Comparison of ENCODE assay signal across 24 mouse cellular contexts in genomic region chr1:35806329-35806728, GRCm38 (mm10).
A peak's percentile ranks its signal among the peaks of the same experiment; 100 is the strongest.
DNase-seq lines count a peak whose midpoint lies in the region; ATAC-seq and TF ChIP-seq lines count a peak whose summit lies in the region.
"Had no signal": no experiment of that assay in that cellular context is flagged by ENCODE, and none has a peak within 500 bp of the region (broad histone marks: within the 10 kb centered on the region; RNA-seq: fewer than 3 reads in every experiment).

No protein-coding gene starts in this region.

- H3K27me3 ChIP-seq in forebrain, embryonic 16.5 days (replicated peaks; ENCODE audit: control insufficient read depth, insufficient read depth, low read length): no peaks in the 10 kb centered on the region
- no peaks in the 10 kb centered on the region for H3K27me3 ChIP-seq in forebrain, embryonic 11.5 days (ENCODE audit: control insufficient read depth, insufficient read depth, low read length)
- no peaks in the 10 kb centered on the region for H3K27me3 ChIP-seq in kidney, postnatal 0 days (ENCODE audit: insufficient read depth, low read length)
- H3K27me3 ChIP-seq in embryonic facial prominence, embryonic 13.5 days: no peaks in the 10 kb centered on the region
- no peaks in the 10 kb centered on the region for H3K27me3 ChIP-seq in limb, embryonic 12.5 days
- H3K27me3 ChIP-seq: heart, embryonic 15.5 days; midbrain, embryonic 15.5 days; Patski had no signal

- H3K27ac ChIP-seq in forebrain, embryonic 16.5 days (ENCODE audit: low read length): no peak overlapping the region
- no peak overlapping the region for H3K27ac ChIP-seq in forebrain, embryonic 11.5 days (ENCODE audit: low read depth, low read length)
- no peak overlapping the region for H3K27ac ChIP-seq in kidney, postnatal 0 days
- H3K27ac ChIP-seq in embryonic facial prominence, embryonic 13.5 days: peak overlapping the region; percentile 1; the same call in 1 of the 2 replicates
- H3K27ac ChIP-seq in limb, embryonic 12.5 days: peak overlapping the region; percentile 47; the same call in 1 of the 2 replicates
- H3K27ac ChIP-seq: heart, embryonic 15.5 days; macrophage; midbrain, embryonic 15.5 days had no signal

- H3K4me1 ChIP-seq in forebrain, embryonic 16.5 days (replicated peaks; ENCODE audit: control insufficient read depth, insufficient read depth, low read length): peaks cover 7% of the 10 kb centered on the region; the same call in 1 of the 2 replicates
- no peaks in the 10 kb centered on the region for H3K4me1 ChIP-seq in forebrain, embryonic 11.5 days (replicated peaks; ENCODE audit: control insufficient read depth, insufficient read depth, low read length)
- no peaks in the 10 kb centered on the region for H3K4me1 ChIP-seq in kidney, postnatal 0 days (replicated peaks; ENCODE audit: insufficient read depth, low read length)
- H3K4me1 ChIP-seq in embryonic facial prominence, embryonic 13.5 days: peaks cover 16% of the 10 kb centered on the region
- peaks cover 20% of the 10 kb centered on the region for H3K4me1 ChIP-seq in limb, embryonic 12.5 days (replicated peaks)
- H3K4me1 ChIP-seq: midbrain, embryonic 15.5 days had no signal

- DNase-seq in forebrain, embryonic 11.5 days (ENCODE audit: low spot score): no peak
- DNase-seq in kidney, postnatal 0 days (ENCODE audit: low spot score): peak; percentile 34
- no peak for DNase-seq in kidney, postnatal 14 days
- no peak for DNase-seq in T-cell, adult 2 months (ENCODE audit: low spot score)
- DNase-seq in adrenal gland, adult 2 months: no peak
- DNase-seq: adrenal gland, adult 8-10 months; cerebellum, adult 8-10 months; cerebellum, postnatal 36 days; embryo, embryonic 11 days; gastrocnemius, postnatal 36 days; heart, postnatal 36 days; kidney, adult 8-10 months; kidney, postnatal 36 days; layer of hippocampus, postnatal 36 days; thymus, adult 18-20 months; thymus, postnatal 36 days had no signal

- whole genome bisulfite sequencing in forebrain, embryonic 16.5 days: 29% methylated on average over 2 of the region's 2 CpGs
- WGBS in forebrain, embryonic 11.5 days: 61% methylated on average over 2 of the region's 2 CpGs
- WGBS in kidney, postnatal 0 days: 32% methylated on average over 2 of the region's 2 CpGs
- WGBS in embryonic facial prominence, embryonic 13.5 days: 88% methylated on average over 2 of the region's 2 CpGs
- WGBS in limb, embryonic 12.5 days: 51% methylated on average over 2 of the region's 2 CpGs

- H3K36me3 ChIP-seq in forebrain, embryonic 16.5 days (ENCODE audit: control insufficient read depth, insufficient read depth): no peaks in the 10 kb centered on the region
- no peaks in the 10 kb centered on the region for H3K36me3 ChIP-seq in forebrain, embryonic 11.5 days (ENCODE audit: control insufficient read depth, insufficient read depth, low read length)
- H3K36me3 ChIP-seq in kidney, postnatal 0 days (ENCODE audit: insufficient read depth, low read length): no peaks in the 10 kb centered on the region
- no peaks in the 10 kb centered on the region for H3K36me3 ChIP-seq in embryonic facial prominence, embryonic 13.5 days
- H3K36me3 ChIP-seq in limb, embryonic 12.5 days: no peaks in the 10 kb centered on the region
- H3K36me3 ChIP-seq: heart, embryonic 15.5 days; midbrain, embryonic 15.5 days had no signal

- no peak overlapping the region for H3K4me2 ChIP-seq in forebrain, embryonic 16.5 days (ENCODE audit: low read length)
- no peak overlapping the region for H3K4me2 ChIP-seq in forebrain, embryonic 11.5 days (ENCODE audit: low read depth, low read length, severe bottlenecking)
- H3K4me2 ChIP-seq in kidney, postnatal 0 days (ENCODE audit: low read length): no peak overlapping the region
- H3K4me2 ChIP-seq in embryonic facial prominence, embryonic 13.5 days: no peak overlapping the region
- no peak overlapping the region for H3K4me2 ChIP-seq in limb, embryonic 12.5 days
- H3K4me2 ChIP-seq: heart, embryonic 15.5 days; midbrain, embryonic 15.5 days had no signal

- no peaks in the 10 kb centered on the region; the same call in 1 of the 2 replicates for H3K9me3 ChIP-seq in forebrain, embryonic 16.5 days (ENCODE audit: control insufficient read depth, low read length)
- no peaks in the 10 kb centered on the region; the same call in 1 of the 2 replicates for H3K9me3 ChIP-seq in forebrain, embryonic 11.5 days (ENCODE audit: control insufficient read depth, low read length)
- H3K9me3 ChIP-seq in kidney, postnatal 0 days (replicated peaks; ENCODE audit: low read length): no peaks in the 10 kb centered on the region
- H3K9me3 ChIP-seq in embryonic facial prominence, embryonic 13.5 days: no peaks in the 10 kb centered on the region
- H3K9me3 ChIP-seq in limb, embryonic 12.5 days: no peaks in the 10 kb centered on the region
- H3K9me3 ChIP-seq: heart, embryonic 15.5 days; midbrain, embryonic 15.5 days had no signal

- H3K9ac ChIP-seq in forebrain, embryonic 16.5 days (replicated peaks; ENCODE audit: low read depth, low read length): no peak overlapping the region
- H3K9ac ChIP-seq in forebrain, embryonic 11.5 days (ENCODE audit: low read length): no peak overlapping the region
- H3K9ac ChIP-seq in kidney, postnatal 0 days (ENCODE audit: low read depth, low read length): no peak overlapping the region
- H3K9ac ChIP-seq in embryonic facial prominence, embryonic 13.5 days: no peak overlapping the region
- no peak overlapping the region for H3K9ac ChIP-seq in limb, embryonic 12.5 days (replicated peaks)
- H3K9ac ChIP-seq: heart, embryonic 15.5 days; midbrain, embryonic 15.5 days had no signal

- TF ChIP-seq CTCF in kidney, postnatal 0 days (IDR thresholded peaks at IDR 0.05; ENCODE audit: low read depth): no peak

- 0 out of 2 replicates have a peak, but pooled peaks have one; percentile 9 for ATAC-seq in forebrain, embryonic 16.5 days
- ATAC-seq in forebrain, embryonic 11.5 days (replicated peaks; ENCODE audit: low FRiP score): no peak
- no peak for ATAC-seq in kidney, postnatal 0 days (replicated peaks; ENCODE audit: low FRiP score, low read depth)
- ATAC-seq in embryonic facial prominence, embryonic 13.5 days (ENCODE audit: insufficient number of reproducible peaks, insufficient read depth, low FRiP score, low TSS enrichment, low read depth): no peak
- no peak for ATAC-seq in limb, embryonic 12.5 days (ENCODE audit: insufficient number of reproducible peaks, insufficient read depth, low FRiP score, low TSS enrichment, low read depth)
- ATAC-seq: midbrain, embryonic 15.5 days; Patski had no signal

- H3K4me3 ChIP-seq in forebrain, embryonic 16.5 days (replicated peaks; ENCODE audit: low read length): no peak overlapping the region
- H3K4me3 ChIP-seq in forebrain, embryonic 11.5 days (ENCODE audit: low read depth, low read length): no peak overlapping the region
- H3K4me3 ChIP-seq in kidney, postnatal 0 days (replicated peaks; ENCODE audit: low read depth, low read length): no peak overlapping the region
- H3K4me3 ChIP-seq in embryonic facial prominence, embryonic 13.5 days: no peak overlapping the region
- H3K4me3 ChIP-seq in limb, embryonic 12.5 days (replicated peaks): no peak overlapping the region
- H3K4me3 ChIP-seq: erythroblast, embryonic 14.5 days; heart, embryonic 15.5 days; midbrain, embryonic 15.5 days had no signal

Comparison
In these comparisons a context has a peak if more than half of its experiments do, and no peak if none do; other contexts are left out.
1. H3K27ac ChIP-seq: peak in embryonic facial prominence, embryonic 13.5 days (single experiment) and limb, embryonic 12.5 days (single experiment); none in forebrain, embryonic 16.5 days (single experiment), forebrain, embryonic 11.5 days (single experiment) and kidney, postnatal 0 days (single experiment).